Mouse (Mus musculus): ENCODE results near the gene Chd3. TPM values are rescaled to one million over a fixed set of nuclear protein-coding genes. Genes with fewer than 3 reads are reported as not detected.

The Chd3 gene
- polyA plus RNA-seq, 1 experiment from 2014 or later, result 98.3 TPM

GRCm38 (mm10) chr11:69295286-69295685, 73.9 kb downstream of the Chd3 start:
- no peak overlapping the region for H3K9ac ChIP-seq
- WGBS, result 95% methylated on average over 3 of the region's 3 CpGs
- H3K4me3 ChIP-seq (replicated peaks), result no peak overlapping the region
- H3K4me2 ChIP-seq, result no peak overlapping the region
- ATAC-seq (ENCODE audit: low FRiP score), result no peak
- no peaks in the 10 kb centered on the region; the same call in 1 of the 2 replicates for H3K4me1 ChIP-seq
- no peaks in the 10 kb centered on the region for H3K27me3 ChIP-seq
- no peak overlapping the region for H3K27ac ChIP-seq
- no peaks in the 10 kb centered on the region for H3K9me3 ChIP-seq
- H3K36me3 ChIP-seq (replicated peaks), result peaks cover 35% of the 10 kb centered on the region

Other genes starting within 250 kb of the Chd3 start
- 0.31 and 0.43 TPM in 2 replicates for gene Hes7, start 249.0 kb downstream of the Chd3 start, polyA plus RNA-seq (2016; fragmentation: Nextera tagmentation; extraction: Ambion mirVana)
- 0.11 TPM in 1 of 2 replicates, not detected in the other for gene 9130213A22Rik, start 246.8 kb downstream of the Chd3 start, polyA plus RNA-seq (2016; fragmentation: Nextera tagmentation; extraction: Ambion mirVana)
- 0.19 and 0.55 TPM in 2 replicates for gene Aloxe3, start 243.5 kb downstream of the Chd3 start, polyA plus RNA-seq (2016; fragmentation: Nextera tagmentation; extraction: Ambion mirVana)
- gene Alox12b, start 212.4 kb downstream of the Chd3 start, polyA plus RNA-seq (2016; fragmentation: Nextera tagmentation; extraction: Ambion mirVana), result not detected in 2 replicates
- gene Alox8, start 171.6 kb downstream of the Chd3 start, polyA plus RNA-seq (2016; fragmentation: Nextera tagmentation; extraction: Ambion mirVana), result not detected in 2 replicates
- 0.17 and 0.19 TPM in 2 replicates for gene Gucy2e, start 132.4 kb downstream of the Chd3 start, polyA plus RNA-seq (2016; fragmentation: Nextera tagmentation; extraction: Ambion mirVana)
- gene Cntrob, start 45.6 kb downstream of the Chd3 start, polyA plus RNA-seq (2016; fragmentation: Nextera tagmentation; extraction: Ambion mirVana), result 49.0 and 52.6 TPM in 2 replicates
- gene Trappc1, start 45.4 kb downstream of the Chd3 start, polyA plus RNA-seq (2016; fragmentation: Nextera tagmentation; extraction: Ambion mirVana), result 185 and 192 TPM in 2 replicates
- 5.1 and 5.5 TPM in 2 replicates for gene Kcnab3, start 43.1 kb downstream of the Chd3 start, polyA plus RNA-seq (2016; fragmentation: Nextera tagmentation; extraction: Ambion mirVana)
- gene Rnf227, start 28.9 kb downstream of the Chd3 start, polyA plus RNA-seq (2016; fragmentation: Nextera tagmentation; extraction: Ambion mirVana), result 44.8 and 46.3 TPM in 2 replicates
- gene Naa38, start 26.1 kb upstream of the Chd3 start, polyA plus RNA-seq (2016; fragmentation: Nextera tagmentation; extraction: Ambion mirVana), result 91.7 and 103 TPM in 2 replicates
- gene Cyb5d1, start 26.2 kb upstream of the Chd3 start, polyA plus RNA-seq (2016; fragmentation: Nextera tagmentation; extraction: Ambion mirVana), result 55.0 and 60.9 TPM in 2 replicates
- gene Tmem88, start 28.8 kb upstream of the Chd3 start, polyA plus RNA-seq (2016; fragmentation: Nextera tagmentation; extraction: Ambion mirVana), result 9.1 and 11.2 TPM in 2 replicates
- 50.8 and 53.3 TPM in 2 replicates for gene Kdm6b, start 44.3 kb upstream of the Chd3 start, polyA plus RNA-seq (2016; fragmentation: Nextera tagmentation; extraction: Ambion mirVana)
- gene Dnah2, start 179.7 kb upstream of the Chd3 start, polyA plus RNA-seq (2016; fragmentation: Nextera tagmentation; extraction: Ambion mirVana), result 1.7 and 2.1 TPM in 2 replicates
- 63.7 and 72.7 TPM in 2 replicates for gene Efnb3, start 190.8 kb upstream of the Chd3 start, polyA plus RNA-seq (2016; fragmentation: Nextera tagmentation; extraction: Ambion mirVana)
- gene Wrap53, start 210.8 kb upstream of the Chd3 start, polyA plus RNA-seq (2016; fragmentation: Nextera tagmentation; extraction: Ambion mirVana), result 33.0 and 36.0 TPM in 2 replicates
- gene Trp53, start 211.0 kb upstream of the Chd3 start, polyA plus RNA-seq (2016; fragmentation: Nextera tagmentation; extraction: Ambion mirVana), result 120 and 124 TPM in 2 replicates
- gene Atp1b2, start 236.5 kb upstream of the Chd3 start, polyA plus RNA-seq (2016; fragmentation: Nextera tagmentation; extraction: Ambion mirVana), result 11.9 and 12.6 TPM in 2 replicates
- not detected in 2 replicates for gene Shbg, start 248.5 kb upstream of the Chd3 start, polyA plus RNA-seq (2016; fragmentation: Nextera tagmentation; extraction: Ambion mirVana)

Data from forebrain, embryonic 12.5 days (tissue).